Mouse (Mus musculus): ENCODE results near the gene Khsrp. TPM values are rescaled to one million over a fixed set of nuclear protein-coding genes. Genes with fewer than 3 reads are reported as not detected.

The Khsrp gene
- total RNA-seq (2014; rRNA removed) (49.5 and 65.5 TPM in 2 replicates), polyA plus RNA-seq (2015; fragmentation: Nextera tagmentation; extraction: Ambion mirVana) (22.6 and 27.0 TPM in 2 replicates)

GRCm38 (mm10) chr17:57030931-57031660 is at the start of gene Khsrp:
TSS of gene Khsrp (minus strand) at chr17:57031522.
- Histone ChIP-seq H3K4me1 (ENCODE audit: insufficient read depth) (peaks cover 10% of the 10 kb centered on the region), H3K36me3 (ENCODE audit: insufficient read depth) (peaks cover 20% of the 10 kb centered on the region), H3K9ac (peak within 1 kb of the TSS; percentile 98), H3K27ac (ENCODE audit: low read depth, low read length) (peak within 1 kb of the TSS; percentile 96), H3K4me2 (ENCODE audit: low read depth) (peak within 1 kb of the TSS; percentile 91), H3K27me3 (ENCODE audit: insufficient read depth, low read length) (no peaks in the 10 kb centered on the region), H3K9me3 (ENCODE audit: low read length) (no peaks in the 10 kb centered on the region), H3K4me3 (ENCODE audit: low read depth, low read length) (peak within 1 kb of the TSS; percentile 99)
- no peak for ATAC-seq
- no peak for TF ChIP-seq CTCF (IDR thresholded peaks at IDR 0.05; ENCODE audit: low read depth)
- WGBS: 3% methylated on average over 83 of the region's 99 CpGs
- DNase-seq: peak; percentile 52

- no peak for ATAC-seq
- TF ChIP-seq CTCF (IDR thresholded peaks at IDR 0.05; ENCODE audit: low read depth): no peak
- no peak overlapping the region for H3K27ac ChIP-seq (ENCODE audit: low read depth, low read length)
- H3K9ac ChIP-seq: no peak overlapping the region
- peaks cover 39% of the 10 kb centered on the region for H3K36me3 ChIP-seq (ENCODE audit: insufficient read depth)
- H3K4me2 ChIP-seq (ENCODE audit: low read depth): no peak overlapping the region
- no peak overlapping the region for H3K4me3 ChIP-seq (ENCODE audit: low read depth, low read length)
- DNase-seq: no peak
- H3K27me3 ChIP-seq (ENCODE audit: insufficient read depth, low read length): no peaks in the 10 kb centered on the region
- 83% methylated on average over 3 of the region's 3 CpGs for WGBS
- H3K4me1 ChIP-seq (ENCODE audit: insufficient read depth): no peaks in the 10 kb centered on the region
- no peaks in the 10 kb centered on the region for H3K9me3 ChIP-seq (ENCODE audit: low read length)
Observed at GRCm38 (mm10) chr17:57079919-57080318, 48.6 kb upstream of the Khsrp start.

- WGBS: 63% methylated on average over 6 of the region's 6 CpGs
- Histone ChIP-seq H3K9me3 (ENCODE audit: low read length) (no peaks in the 10 kb centered on the region), H3K4me2 (ENCODE audit: low read depth) (no peak within 1 kb of the TSS), H3K36me3 (ENCODE audit: insufficient read depth) (peaks cover 30% of the 10 kb centered on the region), H3K9ac (no peak within 1 kb of the TSS), H3K27me3 (ENCODE audit: insufficient read depth, low read length) (no peaks in the 10 kb centered on the region), H3K4me1 (ENCODE audit: insufficient read depth) (no peaks in the 10 kb centered on the region), H3K27ac (ENCODE audit: low read depth, low read length) (0 out of 2 replicates have a peak within 1 kb of the TSS, but pooled peaks have one; percentile 15), H3K4me3 (ENCODE audit: low read depth, low read length) (no peak within 1 kb of the TSS)
- ATAC-seq: peak; percentile 10; the same call in 1 of the 2 replicates
- TF ChIP-seq CTCF (IDR thresholded peaks at IDR 0.05; ENCODE audit: low read depth): no peak
- DNase-seq: no peak
Observed at GRCm38 (mm10) chr17:57078336-57078735, 47.0 kb upstream of the Khsrp start, which contains the start of gene Dennd1c. TSS of gene Dennd1c (minus strand) at chr17:57078514.

- Histone ChIP-seq H3K9ac (no peak overlapping the region), H3K36me3 (ENCODE audit: insufficient read depth) (peaks cover 22% of the 10 kb centered on the region), H3K27me3 (ENCODE audit: insufficient read depth, low read length) (no peaks in the 10 kb centered on the region), H3K9me3 (ENCODE audit: low read length) (no peaks in the 10 kb centered on the region), H3K4me2 (ENCODE audit: low read depth) (no peak overlapping the region), H3K4me1 (ENCODE audit: insufficient read depth) (no peaks in the 10 kb centered on the region), H3K4me3 (ENCODE audit: low read depth, low read length) (no peak overlapping the region), H3K27ac (ENCODE audit: low read depth, low read length) (no peak overlapping the region)
- no peak for DNase-seq
- WGBS: 54% methylated on average over 3 of the region's 3 CpGs
- ATAC-seq: no peak
- no peak for TF ChIP-seq CTCF (IDR thresholded peaks at IDR 0.05; ENCODE audit: low read depth)
Observed at GRCm38 (mm10) chr17:57076916-57077315, 45.6 kb upstream of the Khsrp start.

- Histone ChIP-seq H3K4me3 (ENCODE audit: low read depth, low read length) (no peak overlapping the region), H3K9me3 (ENCODE audit: low read length) (no peaks in the 10 kb centered on the region), H3K4me1 (ENCODE audit: insufficient read depth) (no peaks in the 10 kb centered on the region), H3K4me2 (ENCODE audit: low read depth) (0 out of 2 replicates have a peak overlapping the region, but pooled peaks have one; percentile 8), H3K9ac (no peak overlapping the region), H3K27ac (ENCODE audit: low read depth, low read length) (no peak overlapping the region), H3K27me3 (ENCODE audit: insufficient read depth, low read length) (no peaks in the 10 kb centered on the region), H3K36me3 (ENCODE audit: insufficient read depth) (no peaks in the 10 kb centered on the region)
- WGBS: 6% methylated on average over 11 of the region's 11 CpGs
- DNase-seq: no peak
- TF ChIP-seq CTCF (IDR thresholded peaks at IDR 0.05; ENCODE audit: low read depth): no peak
- ATAC-seq: peak; percentile 32; the same call in 1 of the 2 replicates
Observed at GRCm38 (mm10) chr17:57070699-57071098, 39.4 kb upstream of the Khsrp start.

- ATAC-seq: 0 out of 2 replicates have a peak, but pooled peaks have one; percentile 10
- 13% methylated on average over 9 of the region's 9 CpGs for WGBS
Observed at GRCm38 (mm10) chr17:57070272-57070671, 39.0 kb upstream of the Khsrp start.

GRCm38 (mm10) chr17:57066908-57067307 is 35.6 kb upstream of the Khsrp start:
- ATAC-seq: no peak
- no peaks in the 10 kb centered on the region for H3K36me3 ChIP-seq (ENCODE audit: insufficient read depth)
- no peak for DNase-seq
- no peak overlapping the region for H3K4me3 ChIP-seq (ENCODE audit: low read depth, low read length)
- no peak overlapping the region for H3K27ac ChIP-seq (ENCODE audit: low read depth, low read length)
- no peak overlapping the region for H3K9ac ChIP-seq
- no peaks in the 10 kb centered on the region for H3K9me3 ChIP-seq (ENCODE audit: low read length)
- peaks cover 13% of the 10 kb centered on the region for H3K27me3 ChIP-seq (ENCODE audit: insufficient read depth, low read length)
- TF ChIP-seq CTCF (IDR thresholded peaks at IDR 0.05; ENCODE audit: low read depth): no peak
- no peaks in the 10 kb centered on the region for H3K4me1 ChIP-seq (ENCODE audit: insufficient read depth)
- 58% methylated on average over 5 of the region's 5 CpGs for WGBS
- no peak overlapping the region for H3K4me2 ChIP-seq (ENCODE audit: low read depth)

More at GRCm38 (mm10) chr17:57070272-57070671, 39.0 kb upstream of the Khsrp start:
- Histone ChIP-seq H3K9me3 (ENCODE audit: low read length) (no peaks in the 10 kb centered on the region), H3K4me2 (ENCODE audit: low read depth) (0 out of 2 replicates have a peak overlapping the region, but pooled peaks have one; percentile 8), H3K4me3 (ENCODE audit: low read depth, low read length) (no peak overlapping the region), H3K36me3 (ENCODE audit: insufficient read depth) (no peaks in the 10 kb centered on the region), H3K9ac (0 out of 2 replicates have a peak overlapping the region, but pooled peaks have one; percentile 19), H3K4me1 (ENCODE audit: insufficient read depth) (no peaks in the 10 kb centered on the region), H3K27me3 (ENCODE audit: insufficient read depth, low read length) (no peaks in the 10 kb centered on the region), H3K27ac (ENCODE audit: low read depth, low read length) (no peak overlapping the region)
- no peak for TF ChIP-seq CTCF (IDR thresholded peaks at IDR 0.05; ENCODE audit: low read depth)
- no peak for DNase-seq
